Mouse (Mus musculus) limb, embryonic 14.5 days (tissue): Measurements from ENCODE around the gene Madcam1. TPM values are rescaled to one million over a fixed set of nuclear protein-coding genes. Genes with fewer than 3 reads are reported as not detected.

Experiments used
- ATAC-seq: fragments of 200-750 bp; cut with Nextera tagmentation; 2 replicates; pipeline ENCODE4 v1.8.0; 2017; ENCODE audit warnings: low read depth, moderate number of reproducible peaks, moderate TSS enrichment; ENCODE audit not compliant: low FRiP score
- DNase-seq: peaks from one replicate; pipeline ENCODE4 v3.0.0-alpha.2; 2015; ENCODE audit warnings: low spot score
- H3K27ac ChIP-seq: fragments of 300-500 bp; sonication (generic); replicated peaks from 2 replicates; pipeline ENCODE4 v1.5.1; 2014; ENCODE audit warnings: low read depth, mild to moderate bottlenecking, low read length, moderate library complexity, mixed read lengths
- H3K27me3 ChIP-seq: fragments of 300-500 bp; sonication (generic); 2 replicates; pipeline ENCODE4 v1.6.1; 2014; ENCODE audit warnings: low read length, mixed read lengths; ENCODE audit not compliant: control insufficient read depth, insufficient read depth
- H3K36me3 ChIP-seq: fragments of 300-500 bp; sonication (generic); 2 replicates; pipeline ENCODE4 v1.6.1; 2014; ENCODE audit warnings: mild to moderate bottlenecking, low read length, moderate library complexity, mixed read lengths; ENCODE audit not compliant: control insufficient read depth, insufficient read depth
- H3K4me1 ChIP-seq: fragments of 300-500 bp; sonication (generic); 2 replicates; pipeline ENCODE4 v1.6.1; 2014; ENCODE audit warnings: antibody characterized with exemption, low read length, mixed read lengths; ENCODE audit not compliant: control insufficient read depth, insufficient read depth
- H3K4me2 ChIP-seq: fragments of 300-500 bp; sonication (generic); replicated peaks from 2 replicates; pipeline ENCODE4 v1.6.1; 2014; ENCODE audit warnings: low read depth, mild to moderate bottlenecking, low read length, moderate library complexity; ENCODE audit not compliant: severe bottlenecking
- H3K4me3 ChIP-seq: fragments of 300-500 bp; sonication (generic); replicated peaks from 2 replicates; pipeline ENCODE4 v1.5.1; 2014; ENCODE audit warnings: low read length
- H3K9ac ChIP-seq: fragments of 300-500 bp; sonication (generic); 2 replicates; pipeline ENCODE4 v1.6.1; 2014; ENCODE audit warnings: mild to moderate bottlenecking, low read depth, low read length, moderate library complexity; ENCODE audit not compliant: severe bottlenecking
- H3K9me3 ChIP-seq: fragments of 300-500 bp; sonication (generic); 2 replicates; pipeline ENCODE4 v1.6.1; 2016; ENCODE audit warnings: low read length; ENCODE audit not compliant: control insufficient read depth
- POLR2A ChIP-seq: fragments of 200-500 bp; IDR thresholded peaks from 2 replicates; pipeline ENCODE4 v1.8.0; 2012; ENCODE audit warnings: inconsistent platforms, mild to moderate bottlenecking, moderate library complexity, borderline replicate concordance; ENCODE audit not compliant: insufficient read depth, insufficient read length; ENCODE audit errors: extremely low read depth
- WGBS: fragments of 180-500 bp; shearing (Covaris S2); extraction: QIAGEN DNeasy Blood & Tissue Kit; methylation state at CpG from one replicate; pipeline ENCODE4 v1.1.7; 2014; 5-methylcytosine and 5-hydroxymethylcytosine counted together
- polyA plus RNA-seq, 2 experiments: library from polyadenylated mRNA; depleted of rRNA in 1 of 2; stranded (reverse) in 1 of 2; unstranded in 1 of 2; fragments of >200 nt; fragmentation: Nextera tagmentation in 1 of 2; extraction: Ambion mirVana in 1 of 2; gene quantifications; 2 replicates each; pipeline versions ENCODE4 v1.2.1 to v1.2.3; 2012 to 2014

The Madcam1 gene
- polyA plus RNA-seq, 2 experiments: 5.0 to 8.2 TPM

- no peak overlapping the region for H3K4me2 ChIP-seq
These were observed 43.4 kb downstream of the Madcam1 start for GRCm38 (mm10) chr10:79707759-79708158.

GRCm38 (mm10) chr10:79708668-79709067 is 44.3 kb downstream of the Madcam1 start:
- H3K4me2 ChIP-seq: no peak overlapping the region
- peaks cover 11% of the 10 kb centered on the region for H3K4me1 ChIP-seq
- ATAC-seq (no peak), DNase-seq (no peak)
- no peak for TF ChIP-seq POLR2A
- 92% methylated on average over 21 of the region's 21 CpGs for WGBS
- no peak overlapping the region for H3K4me3 ChIP-seq
- H3K9ac ChIP-seq: no peak overlapping the region
- H3K36me3 ChIP-seq: peaks cover 51% of the 10 kb centered on the region
- H3K9me3 ChIP-seq: no peaks in the 10 kb centered on the region
- no peak overlapping the region for H3K27ac ChIP-seq
- H3K27me3 ChIP-seq: no peaks in the 10 kb centered on the region

More at GRCm38 (mm10) chr10:79707759-79708158, 43.4 kb downstream of the Madcam1 start:
- 76% methylated on average over 4 of the region's 4 CpGs for WGBS
- TF ChIP-seq POLR2A: no peak
- no peak overlapping the region for H3K4me3 ChIP-seq
- peaks cover 51% of the 10 kb centered on the region for H3K36me3 ChIP-seq
- no peak overlapping the region for H3K27ac ChIP-seq
- DNase-seq (no peak), ATAC-seq (no peak)
- H3K4me1 ChIP-seq: peaks cover 11% of the 10 kb centered on the region
- H3K9ac ChIP-seq: no peak overlapping the region
- no peaks in the 10 kb centered on the region for H3K27me3 ChIP-seq
- H3K9me3 ChIP-seq: no peaks in the 10 kb centered on the region

- no peak overlapping the region for H3K27ac ChIP-seq
- H3K4me1 ChIP-seq: peaks cover 11% of the 10 kb centered on the region
- H3K9ac ChIP-seq: no peak overlapping the region
- H3K36me3 ChIP-seq: peaks cover 51% of the 10 kb centered on the region
- H3K4me2 ChIP-seq: no peak overlapping the region
- H3K9me3 ChIP-seq: no peaks in the 10 kb centered on the region
- no peak for DNase-seq
- TF ChIP-seq POLR2A: no peak
- 86% methylated on average over 7 of the region's 7 CpGs for WGBS
- H3K27me3 ChIP-seq: no peaks in the 10 kb centered on the region
- no peak overlapping the region for H3K4me3 ChIP-seq
- ATAC-seq: no peak
These were observed 44.9 kb downstream of the Madcam1 start for GRCm38 (mm10) chr10:79709307-79709706.

DNA sequence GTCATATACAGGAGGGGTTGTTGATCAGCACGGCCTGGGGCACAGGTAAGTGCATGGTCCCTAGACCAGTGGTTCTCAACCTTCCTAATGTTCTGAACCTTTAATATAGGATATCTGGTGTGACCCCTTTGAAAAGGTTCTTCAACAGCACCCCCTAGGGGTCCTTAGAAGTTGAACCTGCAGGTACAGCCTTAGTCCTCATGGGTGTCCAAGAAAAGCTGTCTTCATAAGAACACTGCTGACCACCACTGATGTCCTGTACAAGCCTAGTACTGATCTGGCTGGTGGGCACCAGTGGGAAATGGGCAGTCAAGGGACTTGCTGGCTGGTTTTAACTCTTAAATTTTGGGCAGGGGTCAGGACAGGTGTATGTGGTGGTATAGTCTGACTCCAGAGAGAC is 47.7 kb downstream of the Madcam1 start:
- no peak for ATAC-seq

DNA sequence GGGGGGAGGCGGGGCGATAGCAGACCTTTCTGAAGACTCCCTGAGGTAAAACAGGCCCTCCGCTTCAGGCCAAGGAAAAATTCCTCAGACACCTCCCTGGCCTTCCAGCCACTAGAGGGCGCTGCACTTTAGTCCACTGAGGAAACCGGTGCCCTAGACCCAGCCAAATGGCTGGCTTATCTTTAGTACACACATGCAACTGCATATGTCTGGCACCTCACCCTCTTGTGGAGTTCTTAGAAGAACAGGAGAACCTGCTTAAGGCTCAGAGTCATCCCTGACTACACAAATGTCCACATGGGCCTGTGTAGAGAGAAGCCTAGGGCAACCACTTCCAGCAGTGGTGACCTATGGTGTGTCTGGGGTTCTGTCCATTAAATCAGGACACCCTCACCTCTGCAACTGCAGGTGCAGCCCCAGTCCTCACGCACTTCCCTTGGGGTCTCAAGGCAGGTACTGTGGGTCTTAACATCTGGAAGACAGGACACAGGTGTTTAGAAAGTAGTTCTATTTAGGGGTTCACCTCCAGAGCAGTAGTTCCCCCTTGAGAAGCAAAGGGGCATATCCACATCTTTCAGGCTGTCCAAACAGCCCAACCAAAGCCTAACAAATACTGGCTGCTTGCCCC is 48.3 kb downstream of the Madcam1 start:
- Histone ChIP-seq H3K27me3 (peaks cover 31% of the 10 kb centered on the region), H3K4me2 (no peak overlapping the region), H3K27ac (no peak overlapping the region), H3K4me3 (no peak overlapping the region), H3K4me1 (peaks cover 6% of the 10 kb centered on the region; the same call in 1 of the 2 replicates), H3K36me3 (peaks cover 45% of the 10 kb centered on the region), H3K9ac (no peak overlapping the region), H3K9me3 (no peaks in the 10 kb centered on the region)
- WGBS: 18% methylated on average over 3 of the region's 6 CpGs
- ATAC-seq: no peak
- TF ChIP-seq POLR2A: no peak
- DNase-seq: peak; percentile 76

More for the DNA sequence above, 47.7 kb downstream of the Madcam1 start:
- Histone ChIP-seq H3K9me3 (no peaks in the 10 kb centered on the region), H3K27me3 (peaks cover 25% of the 10 kb centered on the region), H3K4me1 (peaks cover 1% of the 10 kb centered on the region; the same call in 1 of the 2 replicates), H3K9ac (no peak overlapping the region), H3K4me3 (no peak overlapping the region), H3K4me2 (no peak overlapping the region), H3K27ac (no peak overlapping the region), H3K36me3 (peaks cover 48% of the 10 kb centered on the region)
- TF ChIP-seq POLR2A: no peak
- 85% methylated on average over 1 of the region's 1 CpGs for WGBS
- DNase-seq: no peak
